Mouse (Mus musculus) left cerebral cortex, adult 11 months (tissue): ENCODE measurements around the gene Nolc1.

Source experiments
- DNase-seq: peaks from one replicate; pipeline ENCODE4 v3.0.0; 2022; ENCODE audit warnings: low spot score

Gene Nolc1

DNA sequence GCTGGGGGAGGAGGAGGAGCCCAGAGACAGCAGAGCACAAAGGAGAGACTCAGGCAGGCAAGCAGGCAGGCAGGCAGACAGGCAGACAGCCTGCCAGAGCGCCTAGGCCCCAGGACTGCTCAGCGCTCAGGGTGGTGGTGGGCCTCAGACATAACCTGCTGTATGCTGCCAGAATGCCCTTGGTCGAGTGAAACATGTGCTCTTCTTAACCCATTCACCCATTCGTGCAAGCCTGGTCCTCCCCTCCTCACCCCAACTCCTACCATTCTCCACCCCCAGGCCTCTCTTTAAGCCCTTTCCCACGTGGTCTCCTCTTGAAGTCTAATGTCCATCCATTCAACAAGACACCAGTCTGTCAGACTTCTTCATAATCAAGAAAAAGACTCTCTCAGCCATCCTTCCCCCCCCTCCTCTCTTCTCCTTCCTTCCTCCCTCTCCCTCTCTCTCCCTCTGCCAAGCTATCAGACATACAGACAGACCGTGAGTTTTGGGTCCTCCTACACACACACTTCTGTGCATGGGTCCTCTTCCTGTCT, 33.1 kb upstream of the Nolc1 start:
- peak; percentile 72 for DNase-seq

DNA sequence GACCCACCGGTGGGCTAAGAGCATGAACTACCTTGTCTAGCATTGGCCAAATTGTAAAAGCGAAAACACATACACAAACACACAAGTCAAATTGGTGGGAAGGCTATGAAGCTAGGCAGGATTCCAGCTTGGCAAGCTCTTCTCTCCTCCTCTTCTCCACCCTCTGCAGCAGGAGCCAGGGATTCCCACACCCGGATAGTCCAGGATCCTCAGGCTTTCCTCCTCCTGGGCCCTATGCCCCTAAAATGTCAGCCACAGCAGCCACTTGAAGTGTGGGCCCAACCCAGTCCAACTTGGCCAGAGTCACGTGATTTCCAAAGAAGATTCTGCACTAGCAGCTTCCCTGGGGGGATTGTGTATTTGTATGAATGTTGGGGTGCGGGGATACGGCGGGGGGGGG, 32.3 kb upstream of the Nolc1 start:
- no peak for DNase-seq

DNA sequence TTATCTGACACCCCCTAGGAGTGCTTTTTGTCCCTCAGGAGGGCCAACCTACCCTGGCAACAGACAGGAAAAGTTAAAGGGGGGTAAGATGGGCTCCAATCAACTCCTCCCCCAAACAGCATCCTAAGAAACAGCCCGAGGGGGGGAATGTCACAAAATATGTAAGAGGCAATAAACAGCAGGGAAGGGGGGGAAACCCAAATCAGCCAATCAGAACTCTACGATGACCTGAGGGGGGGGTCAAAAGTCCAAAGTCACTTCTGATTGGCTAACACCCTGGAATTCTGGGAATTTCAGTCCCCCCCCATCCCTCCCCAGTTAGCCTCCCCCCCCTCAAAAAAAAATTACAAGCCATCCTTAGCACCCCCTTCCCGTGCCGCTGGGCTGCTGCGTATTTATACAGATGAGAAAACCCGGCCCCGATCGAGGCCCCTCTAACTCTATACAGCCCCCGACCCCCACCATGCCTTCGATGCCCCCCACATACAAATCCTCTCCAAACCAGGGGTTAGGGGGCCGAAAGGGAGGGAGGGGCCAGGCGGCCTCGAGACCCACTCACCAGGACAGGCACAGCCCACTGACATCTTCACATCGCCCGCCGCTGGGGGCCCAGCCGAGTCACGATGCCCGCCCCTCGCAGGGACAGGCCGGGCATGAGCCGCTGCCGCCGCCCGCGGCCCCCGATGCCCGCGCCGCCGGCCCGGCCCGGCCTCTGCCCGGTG, 31.2 kb upstream of the Nolc1 start, which contains the start of gene Pprc1:
Pprc1 (plus strand) TSS at position 616 of the 722 bp plus-strand sequence.
- DNase-seq, result no peak

DNA sequence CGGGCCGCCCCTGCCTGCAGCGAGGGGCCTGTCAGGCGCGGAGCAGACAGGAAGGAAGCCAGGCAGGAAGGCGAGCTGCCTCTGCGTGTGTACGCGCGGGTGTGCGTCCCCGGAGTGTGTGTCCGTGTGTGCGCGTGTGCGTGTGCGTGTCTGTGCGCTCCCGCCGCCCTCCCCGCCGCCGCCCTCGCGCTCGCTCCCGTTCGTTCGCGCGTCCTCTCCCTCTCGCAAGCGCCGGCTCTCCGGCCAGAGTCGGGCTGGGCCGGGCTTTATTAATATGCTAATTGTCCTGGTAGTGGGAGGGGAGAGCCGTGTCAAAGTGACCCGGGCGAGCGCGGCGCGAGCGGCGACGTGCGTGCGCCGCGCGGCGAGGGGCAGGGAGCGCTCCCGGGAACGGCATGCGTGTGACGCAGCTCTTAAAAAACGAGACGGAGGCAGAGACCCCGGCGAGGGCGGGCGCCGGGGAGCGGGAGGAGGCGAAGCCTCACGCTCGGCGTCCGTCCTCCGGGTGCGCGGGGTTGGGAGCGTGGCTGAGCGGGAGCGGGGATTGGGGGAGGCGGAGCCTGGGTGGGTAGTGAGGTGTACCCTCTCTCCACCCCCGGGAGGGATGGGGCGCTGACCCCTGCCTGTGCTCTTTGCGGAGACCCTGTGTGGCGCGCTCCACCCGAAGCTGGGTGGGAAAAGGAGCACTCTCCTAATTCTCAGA, 30.5 kb upstream of the Nolc1 start, which contains the start of gene Ldb1:
Ldb1 (minus strand) TSS at position 222 of the 703 bp plus-strand sequence.
- peak; percentile 80 for DNase-seq

DNA sequence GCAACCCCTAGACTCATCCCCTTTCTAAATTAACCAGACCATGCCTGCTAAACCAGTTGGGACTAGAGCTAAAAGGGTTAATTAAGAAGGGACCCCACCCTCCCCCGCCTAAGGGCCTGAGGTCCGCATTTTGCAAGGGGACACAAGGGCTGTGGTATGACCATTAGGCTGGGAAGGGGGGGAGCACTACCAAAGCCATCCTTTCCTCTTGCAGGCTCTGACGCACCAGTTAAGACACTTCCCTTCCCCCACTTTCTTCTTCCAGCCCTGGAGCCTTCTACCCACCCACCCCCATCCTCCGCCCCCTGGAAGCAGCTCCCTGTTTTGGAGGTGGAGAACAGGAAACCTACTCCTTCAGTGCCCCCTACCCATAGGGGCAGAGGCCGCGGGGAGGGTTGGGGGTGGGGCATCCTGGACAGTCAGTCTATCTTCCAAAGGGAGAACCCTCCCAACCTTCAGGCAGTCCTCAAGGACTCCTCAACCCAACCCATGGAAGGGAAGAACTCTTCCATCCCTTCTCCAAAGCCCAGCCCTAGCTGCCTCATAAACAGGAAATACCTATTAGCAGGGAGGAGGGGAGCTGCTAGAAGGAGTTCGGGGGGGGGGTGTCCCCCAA, 29.9 kb upstream of the Nolc1 start:
- DNase-seq, result no peak

DNA sequence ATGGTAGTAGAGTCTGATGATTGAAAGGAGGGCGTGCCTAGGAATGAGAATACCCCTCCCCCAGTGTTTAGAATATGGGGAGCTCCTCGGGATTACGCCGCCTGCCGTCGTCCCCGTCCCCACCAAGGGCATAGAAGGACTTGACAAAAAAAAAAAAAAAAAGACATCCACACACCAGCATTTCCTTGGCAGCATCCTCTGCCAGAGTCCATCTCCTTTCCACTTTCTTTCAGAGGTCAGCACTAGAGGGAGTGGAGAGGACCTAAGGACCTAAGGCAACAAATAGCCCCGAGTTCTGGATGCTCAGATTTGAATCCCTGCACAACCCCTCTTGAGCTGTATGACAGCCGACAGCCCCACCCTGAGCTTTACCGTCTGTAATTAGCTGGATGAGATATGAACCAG, 29.0 kb upstream of the Nolc1 start:
- no peak for DNase-seq

DNA sequence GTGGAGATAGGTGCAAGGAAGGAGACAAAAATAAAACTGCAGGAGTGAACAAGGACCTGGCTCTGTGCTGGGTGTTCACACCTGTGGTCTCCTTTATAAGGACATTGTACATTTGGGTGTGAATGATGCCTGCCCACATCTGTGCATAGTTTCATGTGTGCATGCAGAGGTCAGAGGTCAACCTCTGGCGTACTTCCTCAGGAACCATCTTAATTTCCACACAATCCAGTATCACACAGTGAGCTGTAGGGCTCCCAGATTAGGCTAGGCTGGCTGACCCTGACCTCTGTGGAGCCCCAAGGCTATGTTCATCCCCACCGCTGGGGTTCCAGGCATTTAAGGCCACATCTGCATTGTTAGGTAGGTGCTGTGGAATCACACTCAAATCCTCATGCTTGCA, 28.2 kb upstream of the Nolc1 start:
- DNase-seq, result no peak

DNA sequence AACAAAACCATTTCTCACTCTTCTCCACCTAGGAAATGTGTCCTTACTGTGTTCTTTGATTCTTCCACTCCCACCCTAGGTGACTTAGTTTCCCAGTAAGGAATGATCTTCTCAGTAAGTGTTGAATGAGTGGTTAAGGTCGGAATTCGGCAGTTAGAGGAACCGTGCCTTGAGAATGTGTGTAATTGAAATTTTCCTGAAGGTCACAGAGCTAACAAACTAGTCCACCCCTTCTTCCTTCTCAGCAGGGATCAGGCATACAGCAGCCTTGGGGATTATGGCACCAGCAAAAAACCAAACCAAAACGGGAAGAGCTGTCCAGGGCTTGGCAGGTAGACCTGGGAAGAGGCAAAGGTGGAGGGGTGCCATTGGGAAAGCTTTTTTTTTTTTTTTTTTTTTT, 26.5 kb upstream of the Nolc1 start:
- no peak for DNase-seq

DNA sequence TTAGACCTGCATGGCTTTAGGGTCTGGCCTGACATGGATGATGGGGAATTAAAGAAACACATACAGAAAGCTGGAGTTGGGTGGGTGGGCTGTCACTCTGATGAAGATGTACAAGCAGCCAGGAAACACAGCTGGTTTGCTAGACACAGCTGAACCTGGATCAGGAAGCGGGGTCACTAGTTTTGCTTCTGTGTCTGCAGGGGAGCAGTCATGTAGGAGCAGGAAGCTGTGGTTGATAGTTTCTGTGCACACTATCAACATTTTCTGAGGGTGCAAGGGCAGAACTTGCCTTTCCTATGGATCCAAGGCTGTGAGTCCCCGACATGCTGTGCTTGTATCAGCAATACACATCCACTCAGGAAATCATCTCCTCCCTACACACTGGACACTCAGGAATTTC, 25.2 kb upstream of the Nolc1 start:
- DNase-seq, result no peak

DNA sequence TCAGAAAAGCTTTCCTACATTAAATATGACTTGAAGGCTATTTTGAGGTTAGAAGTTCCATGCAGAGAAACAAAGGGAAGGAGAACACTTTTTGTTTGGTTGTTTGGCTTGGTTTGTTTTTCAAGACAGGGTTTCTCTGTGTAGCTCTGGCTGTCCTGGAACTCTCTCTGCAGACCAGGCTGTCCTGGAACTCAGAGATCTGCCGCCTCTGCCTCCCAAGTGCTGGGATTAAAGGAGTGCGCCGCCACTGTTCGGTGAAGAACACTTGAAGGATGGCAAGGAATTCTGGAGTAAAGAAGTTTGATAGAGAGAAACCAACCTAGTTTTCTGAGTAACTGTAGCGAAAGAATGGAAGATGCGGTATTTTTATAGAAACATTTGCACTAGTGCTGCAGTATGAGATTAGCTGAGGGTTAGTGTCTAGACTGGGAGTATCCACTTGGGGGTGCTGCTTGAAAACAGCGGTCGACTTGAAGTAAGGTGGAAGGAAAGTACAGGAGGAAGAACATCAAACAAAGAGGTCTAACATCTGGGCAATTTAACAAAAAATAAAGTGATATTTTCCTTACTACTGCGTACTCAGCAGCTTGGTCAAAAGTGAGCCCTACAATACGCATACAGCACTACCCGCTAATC, 19.8 kb upstream of the Nolc1 start:
- DNase-seq, result no peak

DNA sequence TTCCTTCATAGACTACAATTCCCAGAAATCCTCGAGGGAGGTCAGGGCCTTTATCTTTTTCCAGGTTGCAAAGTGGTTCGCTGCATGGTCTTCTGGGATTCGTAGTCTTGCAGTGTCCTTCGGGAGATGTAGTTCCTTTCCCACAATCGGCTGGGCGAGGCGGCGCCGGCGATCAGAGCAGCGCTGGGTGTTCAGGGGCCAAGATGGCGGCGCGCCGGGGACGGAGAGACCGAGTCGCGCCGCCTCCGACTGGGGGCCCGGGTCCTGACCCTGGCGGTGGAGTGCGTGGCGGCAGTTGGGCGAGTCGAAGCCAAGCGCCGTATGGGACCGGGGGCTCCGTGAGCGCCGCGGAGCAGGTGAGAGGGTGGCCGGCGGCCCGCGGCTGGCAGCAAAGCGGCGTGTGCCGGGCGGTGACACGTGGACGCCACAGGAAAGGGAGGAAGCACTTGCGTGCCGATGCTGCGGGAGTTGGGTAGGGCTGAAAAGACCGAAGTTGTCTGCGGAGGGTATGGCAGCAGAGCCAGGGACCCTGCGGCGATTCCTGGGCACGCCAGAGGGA, 19.2 kb upstream of the Nolc1 start:
- peak; percentile 92 for DNase-seq

DNA sequence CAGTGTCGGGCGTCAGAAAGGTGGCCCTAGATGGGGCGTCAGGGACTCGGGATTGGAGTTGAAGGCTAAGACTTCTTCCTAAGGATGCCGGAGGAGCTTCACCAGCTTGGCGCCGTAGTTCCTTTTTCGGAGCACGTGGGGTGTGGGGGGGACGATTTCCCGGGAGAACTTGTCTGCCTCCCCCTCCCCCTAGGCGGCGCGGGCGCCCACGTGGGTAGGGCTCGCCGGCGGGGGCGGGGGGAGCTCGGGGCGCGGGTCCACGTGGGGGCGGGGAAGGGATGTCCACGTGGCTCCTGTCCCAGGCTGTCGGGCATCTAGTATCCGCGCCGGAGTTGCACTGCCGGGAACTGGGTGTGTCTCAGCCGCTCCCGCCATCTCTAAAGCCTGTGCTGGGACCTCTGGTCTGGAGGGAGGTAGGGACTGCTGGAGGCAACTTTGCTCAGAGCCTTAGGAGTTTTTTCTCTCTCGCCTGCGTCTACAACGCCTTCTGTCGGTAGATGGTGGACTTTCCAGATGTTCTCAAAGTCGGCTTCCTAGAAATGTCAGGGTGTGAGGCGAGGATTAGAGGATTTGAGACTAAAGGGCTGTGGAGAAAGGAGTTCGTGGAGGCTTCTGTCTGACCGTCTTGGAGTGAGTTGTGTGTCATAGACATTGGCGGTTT, 18.6 kb upstream of the Nolc1 start:
- DNase-seq, result peak; percentile 66

DNA sequence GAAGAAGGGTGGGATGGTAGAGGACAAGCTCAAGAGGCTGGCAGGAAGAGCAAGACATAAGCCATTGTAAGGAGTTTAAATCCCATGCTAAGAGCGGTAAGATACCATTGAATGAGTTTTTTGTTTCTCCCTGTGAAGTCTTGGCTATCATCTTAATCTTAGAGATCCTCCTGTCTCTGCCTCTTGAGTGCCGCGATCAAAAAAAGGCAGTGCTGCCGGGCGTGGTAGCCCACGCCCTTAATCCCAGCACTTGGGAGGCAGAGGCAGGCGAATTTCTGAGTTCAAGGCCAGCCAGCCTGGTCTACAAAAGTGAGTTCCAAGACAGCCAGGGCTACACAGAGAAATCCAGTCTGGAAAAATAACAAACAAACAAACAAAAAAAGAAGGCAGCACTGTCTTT, 17.2 kb upstream of the Nolc1 start:
- DNase-seq, result no peak

DNA sequence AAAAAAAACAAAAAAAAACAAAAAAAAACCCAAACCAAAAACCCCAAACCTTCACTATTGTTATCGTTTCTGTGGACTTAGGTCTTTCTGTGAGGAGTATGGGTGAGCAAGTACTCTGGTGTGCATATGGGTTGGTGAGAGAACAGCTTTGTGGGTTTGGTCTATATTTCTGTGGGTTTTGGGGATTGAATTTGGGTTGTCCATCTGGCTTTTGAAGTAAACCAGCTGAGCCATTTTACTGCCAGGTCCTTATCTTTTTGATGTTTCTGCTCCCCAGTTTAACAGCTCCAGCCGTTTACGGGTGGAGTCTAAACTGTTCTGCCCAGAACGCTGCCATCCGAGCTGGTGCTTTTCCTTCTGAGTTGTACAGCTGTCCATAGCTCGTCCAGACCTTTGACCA, 14.8 kb upstream of the Nolc1 start:
- no peak for DNase-seq

DNA sequence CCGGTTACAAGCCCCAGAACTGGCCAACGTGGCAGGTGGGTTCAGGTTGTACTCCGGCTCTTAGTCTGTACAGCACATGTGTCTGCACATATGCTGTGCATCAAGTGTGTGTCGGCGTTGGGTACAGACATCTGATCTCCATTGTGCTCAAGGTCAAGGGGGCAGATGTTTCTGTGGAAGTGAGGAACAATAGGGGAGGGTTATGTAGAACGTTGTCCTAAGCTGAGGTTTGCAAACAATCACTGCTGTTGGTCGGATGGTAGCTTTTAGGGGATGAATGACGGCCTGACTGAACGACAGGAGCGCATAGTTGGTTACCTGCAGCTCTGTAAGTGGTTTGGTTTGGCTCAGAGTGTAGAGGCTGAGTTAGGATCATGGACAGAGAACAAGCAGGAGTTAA, 7.6 kb upstream of the Nolc1 start:
- no peak for DNase-seq

DNA sequence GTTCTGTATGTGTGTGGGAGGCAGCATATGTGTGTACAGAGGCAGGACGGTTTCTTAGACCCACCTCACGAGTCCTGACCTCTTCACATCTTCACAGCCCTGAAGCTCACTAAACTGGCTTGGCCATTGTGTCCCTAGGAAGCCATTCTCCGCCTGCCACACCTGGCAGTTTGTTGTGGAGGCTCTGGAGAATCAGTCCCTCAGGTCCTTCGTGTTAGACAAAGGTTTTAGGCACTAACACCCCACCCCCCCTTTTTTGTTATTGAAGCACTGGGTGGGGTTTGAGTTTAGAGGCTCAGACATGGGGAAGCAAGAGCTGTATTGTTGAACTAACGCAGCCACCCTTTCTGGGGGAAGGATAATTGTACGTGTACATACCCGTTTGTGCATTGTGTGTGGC, 2.4 kb upstream of the Nolc1 start:
- DNase-seq, result no peak

DNA sequence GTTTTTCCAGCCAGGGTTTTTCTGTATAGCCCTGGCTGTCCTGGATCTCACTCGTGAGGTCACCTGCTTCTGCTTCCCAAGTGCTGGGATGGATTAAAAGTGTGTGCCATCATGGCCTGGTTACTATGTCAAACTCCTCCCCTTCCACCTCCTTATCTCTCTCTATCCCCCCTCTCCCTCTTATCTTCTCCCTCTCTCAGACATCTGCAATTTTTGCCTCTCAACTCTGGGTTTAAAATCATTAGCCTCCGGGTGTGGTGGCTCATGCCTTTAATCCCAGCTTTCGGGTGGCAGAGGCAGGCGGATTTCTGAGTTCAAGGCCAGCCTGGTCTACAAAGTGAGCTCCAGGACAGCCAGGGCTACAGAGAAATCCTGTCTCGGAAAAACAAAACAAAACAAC, 1.4 kb upstream of the Nolc1 start:
- DNase-seq, result no peak

DNA sequence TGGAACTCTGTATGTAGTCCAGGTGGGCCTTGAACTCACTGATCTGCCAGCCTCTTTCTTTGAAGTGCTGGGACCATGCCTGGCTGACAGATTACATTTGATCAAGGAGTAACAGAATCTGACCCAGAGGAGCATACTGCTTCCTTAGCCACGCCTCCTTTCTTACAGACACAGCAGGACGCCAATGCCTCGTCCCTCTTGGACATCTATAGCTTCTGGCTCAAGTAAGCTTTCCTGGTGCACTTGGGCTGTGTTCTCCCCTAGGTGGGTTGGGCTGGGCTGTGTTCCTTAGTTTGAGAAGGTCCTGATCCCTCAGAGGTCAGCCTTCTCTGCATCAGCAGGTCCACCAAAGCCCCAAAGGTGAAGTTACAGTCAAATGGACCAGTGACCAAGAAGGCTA, 2.9 kb downstream of the Nolc1 start:
- DNase-seq, result no peak

DNA sequence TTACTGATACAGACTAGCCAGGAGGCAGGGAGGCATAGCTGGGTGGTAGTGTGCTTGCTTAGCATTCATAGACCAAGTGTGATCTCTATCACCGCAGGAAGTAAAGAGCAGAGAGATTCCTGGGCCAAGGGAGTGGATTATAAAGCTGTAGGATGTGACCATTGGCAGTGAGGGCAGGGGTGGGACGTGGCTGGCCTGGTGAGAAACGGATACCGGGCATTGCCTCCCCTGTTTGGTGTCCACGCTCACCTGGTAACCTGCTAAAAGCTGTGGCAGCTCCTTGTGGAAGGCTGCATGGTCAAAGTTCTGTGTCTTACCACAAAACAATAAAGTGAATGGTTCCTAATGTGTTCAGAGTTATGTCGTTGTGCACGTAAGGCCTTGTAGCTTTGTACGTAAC, 9.5 kb downstream of the Nolc1 start:
- DNase-seq, result no peak

DNA sequence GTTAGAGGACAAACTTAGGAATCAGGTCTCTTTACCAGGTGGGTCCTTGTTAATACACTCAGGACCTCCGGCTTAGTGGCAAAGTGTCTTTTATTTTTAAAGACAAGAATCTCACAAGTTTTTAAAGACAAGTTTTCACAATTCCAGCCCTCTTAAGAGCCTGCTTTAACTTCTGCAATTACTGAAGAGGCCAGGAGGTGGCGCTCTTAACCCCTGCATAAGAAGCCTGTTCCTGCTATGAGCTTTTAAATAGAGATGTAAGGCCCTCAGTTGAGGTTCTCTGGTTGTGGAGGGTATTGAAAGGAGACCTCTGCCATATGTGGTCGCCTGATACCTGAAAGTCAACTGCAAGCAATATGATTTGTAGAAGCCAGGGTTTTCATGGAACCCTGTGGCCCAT, 10.7 kb downstream of the Nolc1 start:
- no peak for DNase-seq

DNA sequence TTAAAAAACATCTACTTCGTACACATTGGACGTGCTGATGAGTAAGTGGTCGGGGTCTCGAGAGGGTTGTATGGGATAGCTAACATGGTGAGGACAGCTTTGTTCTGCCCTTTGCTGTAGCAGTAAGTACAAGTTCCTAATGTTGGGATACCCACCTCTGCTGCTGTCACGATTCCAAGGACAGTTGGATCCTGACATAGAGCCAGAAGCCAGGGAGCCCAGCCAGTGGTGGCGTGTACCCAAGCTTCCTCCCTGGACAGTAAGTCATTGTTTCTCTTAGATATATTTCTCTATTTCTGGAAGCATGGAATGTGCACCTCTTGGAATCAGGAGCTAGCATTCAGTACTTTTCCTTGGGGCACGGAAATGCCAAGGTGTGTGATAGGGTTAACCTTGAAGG, 12.2 kb downstream of the Nolc1 start:
- no peak for DNase-seq

DNA sequence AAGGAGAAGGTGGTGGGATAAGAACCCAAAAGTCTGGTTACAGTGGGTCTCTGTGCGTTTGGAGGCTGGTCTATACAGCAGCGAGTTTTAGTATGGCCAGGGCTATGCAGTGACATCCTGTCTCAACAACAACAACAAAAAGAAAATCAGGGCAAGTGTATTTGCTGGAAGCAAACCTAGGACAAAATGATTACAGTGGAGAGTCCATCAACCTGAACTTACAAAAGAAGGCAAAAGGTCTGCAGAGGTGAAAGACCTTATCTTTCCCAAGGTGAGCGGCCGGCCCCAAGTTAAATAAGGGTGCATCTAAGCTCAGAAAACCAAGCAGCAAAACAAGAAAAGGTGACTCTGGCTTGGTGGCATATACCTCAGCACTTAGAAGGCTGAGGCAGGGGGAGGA, 16.0 kb downstream of the Nolc1 start:
- no peak for DNase-seq
